Mouse (Mus musculus): Measurements from ENCODE around the gene Efs. TPM values are rescaled to one million over a fixed set of nuclear protein-coding genes. Genes with fewer than 3 reads are reported as not detected.
A peak's percentile ranks its signal among the peaks of the same experiment; 100 is the strongest.

The Efs gene
- total RNA-seq, 4 experiments from 2014 or later, result 8.9 to 10.3 (median 9.1) TPM

GRCm38 (mm10) chr14:54875844-54876538, 49.9 kb downstream of the Efs start:
- DNase-seq (ENCODE audit: low spot score in 2 of 2), result peak in 1 of 2 experiments; percentile 72

DNA sequence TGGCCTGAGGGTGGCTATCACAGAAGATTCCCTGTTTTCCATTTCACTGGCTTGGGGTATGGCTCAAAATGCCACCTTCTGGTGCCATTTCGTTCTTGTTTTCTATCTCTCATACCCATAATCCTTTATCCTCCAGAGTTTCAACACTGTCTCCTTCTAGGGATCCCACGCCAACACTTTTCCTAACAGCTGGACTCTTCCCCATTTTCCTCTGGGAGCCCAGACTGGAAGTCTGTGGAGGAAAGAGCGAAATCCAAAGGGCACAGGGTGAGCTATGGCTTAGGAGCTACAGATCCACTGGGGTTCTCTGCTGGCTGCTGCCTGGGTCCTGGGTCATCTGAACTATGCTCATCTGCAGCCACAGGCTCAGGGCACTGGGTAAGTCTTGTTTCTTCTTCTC, 51.8 kb downstream of the Efs start:
- DNase-seq (ENCODE audit: low spot score in 2 of 2), result no peak

- DNase-seq (ENCODE audit: low spot score in 2 of 2), result no peak
These were observed 55.1 kb downstream of the Efs start, which contains the start of gene Homez for GRCm38 (mm10) chr14:54870861-54871260. TSS of gene Homez (minus strand) at chr14:54870961.

DNA sequence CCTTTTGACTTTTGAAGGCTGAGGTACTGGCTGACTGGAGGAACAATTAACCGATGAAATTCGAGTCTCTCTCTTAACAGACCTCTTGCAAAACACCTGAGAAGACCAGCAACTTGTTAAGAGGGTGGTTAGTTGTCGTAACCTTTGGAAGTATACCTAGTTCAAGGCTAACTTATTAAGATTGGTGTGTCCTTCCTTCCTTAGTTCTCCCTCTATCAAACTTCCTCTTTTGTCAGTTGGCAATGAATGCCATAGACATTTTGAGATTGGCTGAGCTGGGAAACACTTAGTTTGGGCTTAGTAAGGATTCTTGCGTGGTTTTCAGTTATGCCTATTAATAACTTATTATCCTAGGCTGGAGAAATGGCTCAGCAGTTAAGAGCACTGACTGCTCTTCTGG, 57.9 kb downstream of the Efs start:
- DNase-seq (ENCODE audit: low spot score in 2 of 2), result no peak

DNA sequence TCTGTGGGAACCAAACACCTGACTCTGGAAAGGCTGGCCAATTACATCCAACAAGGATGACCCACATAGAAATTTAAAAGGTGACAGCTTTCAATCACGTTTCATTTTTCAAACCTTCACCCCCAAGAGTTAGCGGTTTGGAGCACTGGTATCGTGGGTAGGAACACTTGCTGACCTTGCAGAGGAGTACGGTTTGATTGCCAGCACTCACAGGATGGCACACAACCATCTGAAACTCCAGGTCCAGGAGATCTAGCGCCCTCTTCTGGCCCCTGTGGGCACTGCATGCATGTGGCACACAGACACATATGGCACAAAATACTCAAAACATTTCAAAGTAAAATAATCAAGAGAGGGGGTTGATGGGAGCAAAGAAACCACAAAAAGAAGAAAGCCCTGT, 59.0 kb downstream of the Efs start:
- no peak for DNase-seq (ENCODE audit: low spot score in 2 of 2)

Small RNA genes within 50 kb of the gene (microRNA-seq; reads per million reads assigned to microRNA genes)
- gene Mir208a (0.21 to 2.4 reads per million in 2 experiments), gene Mir208b (0.42 to 0.66 reads per million in 2 experiments)

Other genes with a start within 250 kb of the Efs start
- 10 to 100 TPM; 17.0 to 22.4 (median 19.2) TPM for gene 1700123O20Rik, start 239.9 kb downstream of the Efs start, total RNA-seq (2022)
- 100 to 1,000 TPM; 154 to 188 (median 170) TPM for gene Acin1, start 239.2 kb downstream of the Efs start, total RNA-seq (2022)
- gene Gm29776, start 227.3 kb downstream of the Efs start, total RNA-seq (2022), result not detected
- gene Cebpe, start 214.0 kb downstream of the Efs start, total RNA-seq (2022), result not detected
- gene Slc7a8, start 144.2 kb downstream of the Efs start, total RNA-seq (2022), result 10 to 100 TPM; 54.5 to 60.7 (median 58.5) TPM
- not detected for gene Rnf212b, start 112.0 kb downstream of the Efs start, total RNA-seq (2022)
- gene Homez, start 55.2 kb downstream of the Efs start, total RNA-seq (2022), result 10 to 100 TPM; 22.5 to 34.9 (median 24.2) TPM
- 10 to 100 TPM; 20.6 to 24.9 (median 22.7) TPM for gene Ppp1r3e, start 48.6 kb downstream of the Efs start, total RNA-seq (2022)
- 100 to 1,000 TPM; 127 to 134 (median 132) TPM for gene Bcl2l2, start 42.7 kb downstream of the Efs start, total RNA-seq (2022)
- gene Gm20521, start 42.7 kb downstream of the Efs start, total RNA-seq (2022), result 1 to 10 TPM in 3 of 4 experiments, not detected in 1; 1.5 to 6.7 (median 4.2) TPM
- 100 to 1,000 TPM; 231 to 262 (median 243) TPM for gene Pabpn1, start 33.6 kb downstream of the Efs start, total RNA-seq (2022)
- gene Slc22a17, start 13.0 kb downstream of the Efs start, total RNA-seq (2022), result 100 to 1,000 TPM; 565 to 622 (median 604) TPM
- gene Il25, start 6.6 kb upstream of the Efs start, total RNA-seq (2022), result under 1 TPM in 1 of 4 experiments, not detected in 3; 0.53 TPM
- 10 to 100 TPM; 60.3 to 67.9 (median 64.0) TPM for gene Cmtm5, start 10.1 kb upstream of the Efs start, total RNA-seq (2022)
- gene Myh6, start 40.8 kb upstream of the Efs start, total RNA-seq (2022), result 1 to 10 TPM; 5.3 to 9.9 (median 7.7) TPM
- not detected for gene Gm17428, start 50.8 kb upstream of the Efs start, total RNA-seq (2022)
- 10 to 100 TPM in 3 of 4 experiments, 1 to 10 TPM in 1; 10.0 to 21.2 (median 13.1) TPM for gene Myh7, start 68.5 kb upstream of the Efs start, total RNA-seq (2022)
- gene Ngdn, start 89.3 kb upstream of the Efs start, total RNA-seq (2022), result 10 to 100 TPM; 30.2 to 34.4 (median 32.0) TPM
- 10 to 100 TPM; 36.0 to 41.7 (median 38.6) TPM for gene Zfhx2, start 166.2 kb upstream of the Efs start, total RNA-seq (2022)
- gene Thtpa, start 168.7 kb upstream of the Efs start, total RNA-seq (2022), result 10 to 100 TPM; 26.2 to 31.5 (median 26.4) TPM
- 10 to 100 TPM in 3 of 4 experiments, 1 to 10 TPM in 1; 9.1 to 12.7 (median 12.1) TPM for gene Ap1g2, start 180.5 kb upstream of the Efs start, total RNA-seq (2022)
- 100 to 1,000 TPM; 289 to 301 (median 292) TPM for gene Jph4, start 190.8 kb upstream of the Efs start, total RNA-seq (2022)